Mouse (Mus musculus): Measurements from ENCODE around the gene Rhog.

Gene Rhog

DNA sequence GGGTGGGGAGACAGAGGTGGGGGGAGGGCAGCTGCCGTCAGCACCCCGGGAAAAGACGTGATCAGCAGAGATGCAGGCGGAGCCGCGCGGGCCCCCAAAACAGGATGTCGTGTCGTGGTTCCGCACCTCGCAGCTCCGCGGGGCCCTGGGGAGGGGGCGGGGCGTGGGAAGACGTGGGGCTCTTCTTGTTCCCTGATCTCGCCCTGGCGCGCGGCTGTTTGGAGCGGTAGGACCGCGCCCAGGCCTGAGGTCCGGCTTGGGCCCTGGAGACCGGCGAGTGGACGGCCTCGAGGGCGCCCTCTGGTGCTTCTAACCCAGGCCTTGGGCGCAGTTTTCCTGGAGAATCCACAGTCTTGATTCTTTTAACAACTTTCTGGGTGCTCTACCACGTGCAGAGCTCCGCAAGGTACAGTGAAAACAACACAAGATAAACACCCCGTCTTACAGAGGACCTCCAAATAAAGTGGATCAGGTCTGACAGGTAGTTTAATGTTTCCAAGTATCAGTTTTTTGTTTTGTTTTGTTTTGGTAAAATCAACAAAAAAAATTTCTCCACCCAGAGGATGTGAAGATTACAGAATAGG is 5.1 kb downstream of the Rhog start:
- in situ Hi-C loops (cut with MboI, MseI), result loop anchor here (5.0 kb wide), 1 partner anchor 172 kb away; no protein-coding TSS in a partner anchor

GRCm38 (mm10) chr7:102249896-102250630 is 5.8 kb downstream of the Rhog start:
- in situ Hi-C loops (cut with MboI, MseI), result loop anchor here (5.0 kb wide), 1 partner anchor 172 kb away; no protein-coding TSS in a partner anchor

DNA sequence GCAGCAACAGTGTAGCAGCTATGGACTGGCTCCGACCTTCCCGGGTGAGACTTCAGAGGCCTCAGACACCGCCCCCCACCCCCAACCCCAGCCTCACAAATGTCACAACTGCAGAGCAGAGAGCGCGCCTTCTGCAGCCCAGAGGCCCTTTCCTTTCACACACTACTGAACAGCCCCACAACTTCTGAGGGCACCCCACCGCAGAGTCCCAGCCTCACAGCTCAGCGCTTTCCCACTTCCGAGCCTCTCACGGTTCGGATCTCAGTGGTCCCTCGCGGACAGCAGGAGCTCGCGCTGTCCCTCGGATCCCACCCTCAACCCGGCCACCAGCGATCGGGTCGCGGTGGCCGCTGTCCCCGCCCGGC is 6.3 kb downstream of the Rhog start:
- in situ Hi-C loops (cut with MboI, MseI), result no loop called here

- in situ Hi-C loops (cut with MboI, MseI), result no loop called here
Observed at GRCm38 (mm10) chr7:102248691-102249404, 7.0 kb downstream of the Rhog start.

DNA sequence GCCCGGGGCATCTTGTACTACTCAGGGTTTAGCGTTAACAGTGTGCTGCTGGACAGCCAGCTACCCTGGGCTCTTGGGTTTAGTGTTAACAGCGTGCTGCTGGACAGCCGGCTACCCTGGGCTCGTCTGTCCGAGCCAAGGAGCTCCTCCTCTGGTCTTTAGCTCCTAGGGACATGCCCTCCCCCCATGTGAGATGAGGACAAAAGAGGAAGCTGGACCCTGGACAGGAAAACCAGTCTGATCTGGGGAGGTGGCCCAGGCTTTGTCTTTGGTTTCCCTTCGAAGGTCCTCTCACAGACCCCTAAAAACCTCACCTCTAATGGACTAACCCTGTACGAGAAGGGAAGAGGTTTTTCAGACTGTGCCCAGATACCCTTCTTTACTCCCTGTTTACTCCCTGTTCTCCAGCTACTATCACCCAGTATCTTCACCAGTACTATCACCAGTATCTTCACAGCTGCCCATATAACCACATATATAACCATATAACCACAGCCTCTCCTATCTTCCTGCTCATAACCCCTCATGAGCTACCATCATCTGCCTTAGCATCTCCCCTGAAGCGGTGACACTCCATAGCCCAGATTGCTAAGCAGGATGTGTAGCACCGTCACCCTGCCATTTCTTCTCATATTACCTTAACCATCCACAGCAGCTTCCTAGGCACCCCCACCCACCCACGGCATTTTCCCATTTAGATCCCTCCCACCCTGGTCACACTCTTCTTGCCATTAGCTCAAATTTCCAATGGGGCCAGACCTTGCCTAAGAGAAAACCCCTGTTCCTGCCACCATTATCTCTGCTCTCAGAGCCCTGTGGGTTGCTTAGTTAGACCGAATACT is 8.7 kb downstream of the Rhog start:
- in situ Hi-C loops (cut with MboI, MseI), result no loop called here

DNA sequence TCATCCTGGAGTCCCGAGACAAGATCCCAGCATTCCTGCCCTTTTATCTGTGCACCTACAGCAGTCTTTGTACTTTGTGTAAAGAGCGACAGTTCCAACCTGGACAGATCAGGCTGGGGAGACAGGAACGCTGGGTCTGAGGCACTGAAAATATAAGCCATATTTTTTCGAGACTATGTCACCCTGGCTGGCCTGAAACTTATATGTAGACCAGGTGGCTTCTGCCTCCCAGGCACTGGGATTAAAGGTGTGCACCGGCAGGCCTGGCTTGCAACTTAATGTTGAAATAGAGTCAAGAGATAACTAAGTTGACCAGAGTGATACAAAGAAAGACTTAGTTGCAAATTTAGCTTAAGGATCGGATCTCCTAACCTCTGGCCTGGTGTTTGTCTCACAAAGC is 9.6 kb downstream of the Rhog start:
- in situ Hi-C loops (cut with MboI, MseI), result no loop called here

- in situ Hi-C loops (cut with MboI, MseI), result no loop called here
Observed at GRCm38 (mm10) chr7:102245775-102246174, 10.1 kb downstream of the Rhog start.

DNA sequence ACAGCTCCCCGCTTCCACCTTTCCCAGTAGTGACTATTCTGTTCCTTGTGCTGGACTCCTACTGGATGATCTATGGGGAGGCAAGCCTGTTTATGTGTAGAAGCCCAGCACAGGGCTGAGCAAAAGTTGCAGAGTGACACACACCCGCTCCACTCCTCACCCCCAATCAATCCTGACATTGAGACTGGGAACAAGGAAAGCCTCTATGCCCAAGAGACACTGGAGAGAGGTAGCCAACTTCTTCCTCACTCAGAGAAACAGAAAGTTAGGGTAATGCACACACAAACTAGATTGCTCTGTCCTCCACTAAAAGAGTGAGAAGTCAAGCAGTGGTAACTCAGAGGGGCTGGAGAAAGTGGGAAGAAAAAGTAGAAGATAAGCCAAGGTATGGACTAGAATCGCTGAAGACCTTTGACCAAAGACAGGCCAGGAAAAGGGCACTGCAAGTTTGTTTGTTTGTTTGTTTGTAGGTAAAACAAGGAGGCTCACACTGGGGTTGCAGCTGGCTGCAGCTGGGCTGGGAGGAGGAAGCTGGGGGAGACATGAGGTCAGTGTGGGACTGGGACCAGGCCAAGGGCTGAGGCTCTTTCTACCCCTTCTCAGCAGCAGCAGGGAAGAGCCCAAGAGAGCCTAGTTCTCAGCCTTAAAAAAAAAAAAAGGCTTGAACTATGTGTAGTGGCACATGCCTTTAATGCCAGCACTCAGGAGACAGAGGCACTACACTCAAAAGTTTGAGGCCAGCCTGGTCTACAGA is 10.9 kb downstream of the Rhog start:
- in situ Hi-C loops (cut with MboI, MseI), result no loop called here

GRCm38 (mm10) chr7:102243870-102244269 is 12.0 kb downstream of the Rhog start:
- in situ Hi-C loops (cut with MboI, MseI), result no loop called here

GRCm38 (mm10) chr7:102242917-102243316 is 12.9 kb downstream of the Rhog start:
- in situ Hi-C loops (cut with MboI, MseI), result no loop called here

- in situ Hi-C loops (cut with MboI, MseI), result no loop called here
Observed at GRCm38 (mm10) chr7:102242371-102242770, 13.5 kb downstream of the Rhog start.

DNA sequence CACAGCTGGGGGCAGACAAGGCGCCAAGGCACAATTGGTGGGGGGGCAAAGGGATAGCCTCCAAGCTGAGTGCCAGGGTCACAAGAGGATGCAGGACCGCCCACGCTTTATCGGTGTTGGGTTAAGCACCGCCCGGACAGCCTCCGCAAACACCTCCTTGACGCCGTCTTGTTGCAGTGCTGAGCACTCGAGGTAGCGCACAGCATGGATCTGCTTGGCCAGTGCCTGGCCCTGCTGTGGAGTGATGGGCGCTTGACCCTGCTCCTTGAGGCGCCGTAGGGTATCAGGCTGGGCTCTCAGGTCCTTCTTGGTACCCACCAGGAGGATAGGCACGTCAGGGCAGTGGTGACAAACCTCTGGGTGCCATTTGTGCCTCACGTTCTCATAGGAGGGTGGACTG is 16.3 kb downstream of the Rhog start:
- in situ Hi-C loops (cut with MboI, MseI), result no loop called here

DNA sequence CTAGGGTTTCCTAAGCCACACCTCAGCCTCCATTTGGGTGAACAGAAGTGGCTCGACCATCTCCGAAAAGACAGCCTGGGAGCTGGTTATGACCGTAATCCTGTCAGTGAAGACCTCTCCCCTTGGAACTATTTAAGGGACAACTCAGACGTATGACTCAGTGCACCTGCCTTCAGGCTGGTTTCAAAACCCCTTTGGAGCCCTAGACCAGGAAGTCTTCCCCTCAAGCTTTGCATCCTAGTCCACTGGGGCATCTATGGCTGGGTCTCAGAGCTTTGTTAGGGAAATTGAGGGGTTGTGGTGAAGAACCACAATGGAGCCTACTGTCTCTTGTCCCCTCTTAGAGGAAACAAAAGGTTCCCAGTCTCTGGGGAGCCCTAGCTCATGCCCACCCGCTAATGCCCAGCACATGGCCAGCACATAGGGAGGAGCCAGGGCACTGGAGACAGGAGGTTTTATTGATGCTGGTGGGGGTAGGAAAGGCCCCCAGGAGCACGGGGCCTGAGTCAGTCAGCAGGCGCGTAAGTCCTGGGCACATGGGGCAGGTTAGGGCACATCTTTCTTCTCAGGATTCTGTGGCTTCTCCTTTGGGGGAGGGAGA is 17.1 kb downstream of the Rhog start:
- in situ Hi-C loops (cut with MboI, MseI), result no loop called here

GRCm38 (mm10) chr7:102233059-102233458 is 22.8 kb downstream of the Rhog start:
- in situ Hi-C loops (cut with MboI, MseI), result no loop called here

DNA sequence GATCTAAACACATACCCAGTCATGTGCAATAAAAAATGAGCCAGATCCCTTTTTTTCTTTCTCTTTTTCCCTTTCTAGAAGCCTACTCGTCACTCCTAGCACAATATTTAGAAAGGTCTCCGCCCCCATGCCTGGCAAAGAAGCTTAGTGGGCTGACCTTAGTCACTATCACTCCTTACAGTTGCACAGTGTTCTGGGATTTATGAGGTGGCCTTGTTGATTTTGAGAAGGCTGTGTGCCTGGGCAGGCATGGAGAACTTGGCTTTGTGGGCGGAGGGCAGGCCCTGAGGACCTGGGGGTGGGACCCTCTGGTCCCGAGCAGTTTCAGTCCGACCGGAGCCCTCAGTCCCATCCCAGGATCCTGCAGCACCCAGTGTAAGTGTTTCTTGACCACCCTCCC is 26.0 kb downstream of the Rhog start:
- in situ Hi-C loops (cut with MboI, MseI), result no loop called here

GRCm38 (mm10) chr7:102228049-102228670 is 27.7 kb downstream of the Rhog start:
- in situ Hi-C loops (cut with MboI, MseI), result no loop called here

GRCm38 (mm10) chr7:102226051-102226450 is 29.8 kb downstream of the Rhog start:
- in situ Hi-C loops (cut with MboI, MseI), result no loop called here

- in situ Hi-C loops (cut with MboI, MseI), result no loop called here
Observed at GRCm38 (mm10) chr7:102223883-102224738, 31.7 kb downstream of the Rhog start.

DNA sequence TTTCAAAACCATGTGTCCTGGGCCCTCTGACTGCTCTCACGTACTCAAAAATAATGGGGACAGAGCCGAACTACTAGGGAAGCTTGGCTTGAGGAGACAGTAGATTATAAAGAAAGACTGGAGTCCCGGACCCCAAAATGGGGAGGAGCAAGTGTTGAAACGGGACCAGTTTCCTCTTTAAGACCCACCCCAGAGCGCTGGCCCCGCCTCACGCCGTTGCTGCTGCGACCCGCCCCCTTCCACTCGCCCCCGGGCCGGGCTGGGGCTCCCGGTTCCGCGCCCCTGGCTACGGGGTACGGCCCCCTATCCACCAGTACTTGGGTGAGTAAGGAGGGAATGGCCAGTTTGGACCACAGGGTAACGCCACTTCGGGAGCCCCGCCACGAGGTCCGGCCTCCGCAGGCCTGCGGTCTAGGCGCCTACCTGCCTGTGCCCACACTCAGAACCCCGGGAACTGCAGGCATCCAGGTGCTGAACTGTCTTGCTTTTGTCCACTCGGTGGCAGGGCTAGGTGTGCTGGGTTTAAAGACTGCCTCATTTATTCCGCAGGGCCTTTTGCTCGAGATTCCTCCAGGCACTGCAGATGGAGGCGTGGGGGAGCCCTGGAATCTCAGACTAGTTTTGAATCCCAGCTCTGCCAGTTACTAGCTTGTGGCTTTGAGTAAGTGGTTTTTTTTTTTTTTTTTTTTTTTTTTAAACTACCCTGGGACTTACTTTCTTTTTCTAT is 32.9 kb downstream of the Rhog start:
- in situ Hi-C loops (cut with MboI, MseI), result no loop called here

Measured in regulatory T cell (primary cell).